Mouse (Mus musculus) neural tube, embryonic 14.5 days (tissue): ENCODE measurements at regions not wholly inside any gene's neighbourhood (a gene's known extent, or its start where the extent isn't known, plus 50 kb on each side); places are given as distances from the start of the nearest gene placed in this dataset.
A peak's percentile ranks its signal among the peaks of the same experiment; 100 is the strongest.

Source experiments
- ATAC-seq: fragments of 200-750 bp; cut with Nextera tagmentation; 2 replicates; pipeline ENCODE4 v1.8.0; 2017; ENCODE audit warnings: low read depth, mild to moderate bottlenecking, moderate TSS enrichment, moderate library complexity
- H3K27ac ChIP-seq: fragments of 300-500 bp; sonication (generic); 2 replicates; pipeline ENCODE4 v1.5.1; 2014; ENCODE audit warnings: low read depth, mild to moderate bottlenecking, control low read depth, low read length, moderate library complexity, mixed read lengths
- H3K27me3 ChIP-seq: fragments of 300-500 bp; sonication (generic); 2 replicates; pipeline ENCODE4 v1.6.1; 2014; ENCODE audit warnings: low read length; ENCODE audit not compliant: control insufficient read depth, insufficient read depth
- H3K36me3 ChIP-seq: fragments of 300-500 bp; sonication (generic); 2 replicates; pipeline ENCODE4 v1.6.1; 2014; ENCODE audit warnings: low read length, mixed read lengths; ENCODE audit not compliant: control insufficient read depth, insufficient read depth
- H3K4me1 ChIP-seq: fragments of 300-500 bp; sonication (generic); 2 replicates; pipeline ENCODE4 v1.6.1; 2014; ENCODE audit warnings: low read length; ENCODE audit not compliant: control insufficient read depth, insufficient read depth
- H3K4me2 ChIP-seq: fragments of 300-500 bp; sonication (generic); 2 replicates; pipeline ENCODE4 v1.6.1; 2014; ENCODE audit warnings: mild to moderate bottlenecking, low read depth, low read length, control low read depth
- H3K4me3 ChIP-seq: fragments of 300-500 bp; sonication (generic); 2 replicates; pipeline ENCODE4 v1.5.1; 2014; ENCODE audit warnings: low read depth, low read length, control low read depth, mixed read lengths
- H3K9ac ChIP-seq: fragments of 300-500 bp; sonication (generic); replicated peaks from 2 replicates; pipeline ENCODE4 v1.6.1; 2014; ENCODE audit warnings: low read depth, mild to moderate bottlenecking, control low read depth, low read length, mixed read lengths
- H3K9me3 ChIP-seq: fragments of 300-500 bp; sonication (generic); 2 replicates; pipeline ENCODE4 v1.6.1; 2016; ENCODE audit warnings: low read length; ENCODE audit not compliant: control insufficient read depth
- WGBS: fragments of 180-500 bp; shearing (Covaris S2); extraction: QIAGEN DNeasy Blood & Tissue Kit; methylation state at CpG from one replicate; pipeline ENCODE4 v1.1.7; 2014; 5-methylcytosine and 5-hydroxymethylcytosine counted together

DNA sequence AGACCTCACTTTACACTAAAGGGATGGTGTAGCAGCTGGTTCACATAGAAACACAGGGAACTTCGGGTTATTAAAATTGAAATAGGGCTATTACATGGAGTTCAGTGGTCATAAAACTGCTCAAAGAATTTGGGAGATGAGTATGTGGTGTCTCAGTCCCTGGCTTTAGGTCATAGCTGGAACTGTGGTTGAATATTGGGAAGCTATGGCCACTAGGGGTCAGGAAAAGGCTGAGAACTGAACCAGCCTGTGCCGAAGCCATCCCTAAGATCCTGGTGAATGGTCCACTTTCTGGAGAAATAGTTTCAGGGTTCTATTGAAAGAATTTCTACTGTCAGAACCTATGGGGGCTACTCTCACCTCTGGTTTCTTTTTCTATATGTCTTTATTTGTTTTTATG, 229.0 kb downstream of the Ankrd50 start:
- peak; percentile 76 for ATAC-seq
- 27% methylated on average over 2 of the region's 2 CpGs for WGBS
- H3K4me2 ChIP-seq = no peak overlapping the region

DNA sequence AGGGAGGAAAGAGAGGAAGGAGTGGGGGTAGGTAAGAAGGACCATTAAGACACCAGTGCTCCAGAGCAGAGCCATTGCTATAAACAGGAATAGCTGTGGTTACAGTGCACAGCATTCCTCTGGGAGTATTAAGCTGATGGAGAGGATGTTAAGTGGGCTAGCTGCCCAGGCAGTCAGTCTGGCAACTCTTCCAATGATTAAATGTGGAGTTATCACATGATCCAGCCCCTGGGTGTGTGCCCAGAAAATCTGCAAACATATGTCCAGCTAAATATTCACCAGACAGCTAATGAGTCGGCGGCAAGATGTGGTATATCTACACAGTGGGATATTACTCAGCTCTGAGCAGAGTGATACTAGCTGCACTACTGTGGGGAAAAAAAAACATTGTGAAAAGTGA, 229.7 kb downstream of the Ankrd50 start:
- Histone ChIP-seq H3K4me1 (no peaks in the 10 kb centered on the region), H3K9me3 (no peaks in the 10 kb centered on the region), H3K4me3 (no peak overlapping the region), H3K27me3 (no peaks in the 10 kb centered on the region), H3K27ac (no peak overlapping the region), H3K36me3 (no peaks in the 10 kb centered on the region), H3K4me2 (no peak overlapping the region), H3K9ac (no peak overlapping the region)
- ATAC-seq = peak; percentile 80; the same call in 1 of the 2 replicates
- 51% methylated on average over 2 of the region's 2 CpGs for WGBS

More for the DNA sequence above, 229.0 kb downstream of the Ankrd50 start:
- H3K4me1 ChIP-seq = no peaks in the 10 kb centered on the region
- no peak overlapping the region for H3K9ac ChIP-seq
- no peak overlapping the region for H3K4me3 ChIP-seq
- no peaks in the 10 kb centered on the region for H3K36me3 ChIP-seq
- H3K27ac ChIP-seq = no peak overlapping the region
- no peaks in the 10 kb centered on the region for H3K27me3 ChIP-seq
- H3K9me3 ChIP-seq = no peaks in the 10 kb centered on the region

GRCm38 (mm10) chr3:38251592-38251991, 233.1 kb downstream of the Ankrd50 start:
- Histone ChIP-seq H3K27me3 (no peaks in the 10 kb centered on the region), H3K4me2 (no peak overlapping the region), H3K4me1 (no peaks in the 10 kb centered on the region), H3K9me3 (no peaks in the 10 kb centered on the region), H3K27ac (no peak overlapping the region), H3K36me3 (no peaks in the 10 kb centered on the region), H3K9ac (no peak overlapping the region), H3K4me3 (no peak overlapping the region)
- ATAC-seq = no peak
- 79% methylated on average over 2 of the region's 2 CpGs for WGBS

DNA sequence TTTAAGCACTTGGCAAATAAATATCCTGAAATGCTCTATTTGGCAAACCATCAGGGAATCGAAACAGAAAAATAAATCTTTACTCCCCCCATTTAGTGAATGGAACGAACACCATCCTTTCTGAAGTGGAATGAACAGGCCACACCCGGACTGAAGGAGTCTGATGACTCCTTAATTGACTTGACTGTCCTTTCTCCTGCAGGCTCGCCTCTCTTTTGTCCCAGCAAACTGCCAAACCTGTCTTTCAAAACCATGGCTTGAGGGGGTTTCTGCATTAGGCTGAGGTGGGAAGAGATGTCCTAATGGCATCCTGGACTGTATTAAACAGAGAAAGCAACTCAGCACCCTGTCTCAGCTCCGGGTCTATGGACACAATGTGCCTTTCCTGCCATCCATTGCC, 234.1 kb downstream of the Ankrd50 start:
- no peak overlapping the region for H3K9ac ChIP-seq
- H3K27ac ChIP-seq = no peak overlapping the region
- no peak overlapping the region for H3K4me3 ChIP-seq
- WGBS = 72% methylated on average over 5 of the region's 5 CpGs
- no peaks in the 10 kb centered on the region for H3K4me1 ChIP-seq
- no peak for ATAC-seq
- H3K36me3 ChIP-seq = no peaks in the 10 kb centered on the region
- H3K27me3 ChIP-seq = no peaks in the 10 kb centered on the region
- H3K9me3 ChIP-seq = no peaks in the 10 kb centered on the region
- no peak overlapping the region for H3K4me2 ChIP-seq

DNA sequence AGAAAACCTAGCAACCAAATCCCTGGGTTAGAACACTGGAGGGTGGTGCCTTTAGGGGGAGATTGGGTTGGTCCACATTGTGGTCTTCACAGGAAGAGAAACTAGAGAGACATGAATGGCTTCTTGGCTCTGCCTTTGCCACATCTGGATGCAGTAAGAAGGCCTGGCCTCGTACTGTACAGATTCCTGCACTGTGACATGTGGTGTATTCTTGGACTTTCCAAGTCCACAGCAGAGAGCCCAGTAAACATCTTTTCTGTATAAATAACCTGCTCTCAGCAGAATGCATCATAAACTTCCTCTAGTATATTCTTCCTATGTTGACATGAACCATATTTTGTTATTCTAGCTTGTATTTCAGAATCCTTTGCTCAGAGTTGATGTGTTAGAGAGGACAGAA, 235.7 kb downstream of the Ankrd50 start:
- Histone ChIP-seq H3K27me3 (no peaks in the 10 kb centered on the region), H3K4me3 (no peak overlapping the region), H3K36me3 (no peaks in the 10 kb centered on the region), H3K27ac (no peak overlapping the region), H3K4me2 (no peak overlapping the region), H3K4me1 (no peaks in the 10 kb centered on the region), H3K9ac (no peak overlapping the region), H3K9me3 (no peaks in the 10 kb centered on the region)
- WGBS = 86% methylated on average over 1 of the region's 1 CpGs
- ATAC-seq = no peak

GRCm38 (mm10) chr3:38246439-38246838, 238.2 kb downstream of the Ankrd50 start:
- no peak overlapping the region for H3K9ac ChIP-seq
- no peak overlapping the region for H3K4me3 ChIP-seq
- H3K4me2 ChIP-seq = no peak overlapping the region
- ATAC-seq = no peak
- H3K27me3 ChIP-seq = no peaks in the 10 kb centered on the region
- WGBS = 63% methylated on average over 2 of the region's 2 CpGs
- no peaks in the 10 kb centered on the region for H3K36me3 ChIP-seq
- H3K27ac ChIP-seq = no peak overlapping the region
- no peaks in the 10 kb centered on the region for H3K9me3 ChIP-seq
- no peaks in the 10 kb centered on the region for H3K4me1 ChIP-seq

DNA sequence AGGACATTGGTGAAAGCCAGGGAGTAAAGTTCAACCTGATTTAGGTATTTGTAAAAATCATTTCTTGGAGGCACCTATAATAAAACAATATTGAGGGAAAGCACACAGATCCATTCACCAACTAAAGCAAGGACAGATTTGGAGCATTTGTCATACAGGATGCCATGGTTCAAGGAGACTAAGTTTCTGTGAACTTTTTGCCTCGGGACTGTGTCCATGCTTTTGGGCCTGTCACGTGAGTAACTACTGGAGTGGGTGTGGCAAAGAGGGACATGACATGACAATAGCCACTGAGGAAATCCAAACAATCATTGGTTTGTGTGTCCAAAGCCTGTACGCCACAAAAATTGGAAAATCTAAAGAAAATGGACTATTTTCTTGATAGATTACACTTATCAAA, 241.4 kb downstream of the Ankrd50 start:
- H3K27me3 ChIP-seq = no peaks in the 10 kb centered on the region
- no peak overlapping the region for H3K4me2 ChIP-seq
- no peaks in the 10 kb centered on the region for H3K4me1 ChIP-seq
- whole genome bisulfite sequencing = 94% methylated on average over 3 of the region's 3 CpGs
- no peaks in the 10 kb centered on the region for H3K9me3 ChIP-seq
- H3K36me3 ChIP-seq = no peaks in the 10 kb centered on the region
- no peak overlapping the region for H3K27ac ChIP-seq
- ATAC-seq = no peak
- H3K9ac ChIP-seq = no peak overlapping the region
- no peak overlapping the region for H3K4me3 ChIP-seq

GRCm38 (mm10) chr3:38237616-38238015, 247.0 kb downstream of the Ankrd50 start:
- Histone ChIP-seq H3K4me2 (no peak overlapping the region), H3K9me3 (no peaks in the 10 kb centered on the region), H3K27me3 (no peaks in the 10 kb centered on the region), H3K9ac (no peak overlapping the region), H3K36me3 (no peaks in the 10 kb centered on the region), H3K27ac (no peak overlapping the region), H3K4me3 (no peak overlapping the region), H3K4me1 (no peaks in the 10 kb centered on the region)
- ATAC-seq = no peak
- WGBS = 88% methylated on average over 2 of the region's 2 CpGs

DNA sequence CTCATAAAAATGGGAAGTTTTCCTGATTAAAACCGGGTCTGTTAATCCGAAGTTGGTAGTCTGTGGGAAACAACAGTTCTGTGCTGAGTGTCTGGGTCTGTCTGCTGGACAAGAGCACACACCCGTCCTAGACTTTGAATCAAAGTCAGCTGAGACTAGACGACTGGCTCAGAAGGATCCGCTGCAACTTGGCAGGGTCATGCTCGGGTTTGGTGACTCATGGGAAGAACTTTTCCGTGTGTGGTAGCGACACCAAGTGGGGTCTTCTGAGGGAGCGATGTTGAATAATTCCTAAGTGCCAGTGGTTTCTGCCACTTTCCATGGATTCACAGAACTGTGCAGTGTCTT, 248.9 kb downstream of the Ankrd50 start:
- H3K9me3 ChIP-seq = no peaks in the 10 kb centered on the region
- whole genome bisulfite sequencing = 88% methylated on average over 9 of the region's 9 CpGs
- no peak overlapping the region for H3K9ac ChIP-seq
- H3K4me3 ChIP-seq = no peak overlapping the region
- no peak overlapping the region for H3K27ac ChIP-seq
- H3K36me3 ChIP-seq = no peaks in the 10 kb centered on the region
- H3K4me2 ChIP-seq = no peak overlapping the region
- H3K27me3 ChIP-seq = no peaks in the 10 kb centered on the region
- H3K4me1 ChIP-seq = 0 out of 2 replicates have a peak, but pooled peaks cover 3% of the 10 kb centered on the region
- ATAC-seq = no peak
